Mouse (Mus musculus) cortical plate, adult 2 months (tissue): ENCODE data around the gene Mdm4.

Source experiments
- CTCF ChIP-seq: fragments of 200-500 bp; IDR thresholded peaks from 2 replicates; pipeline ENCODE4 v1.5.1; 2011; ENCODE audit warnings: mild to moderate bottlenecking, control low read depth, low read length; ENCODE audit not compliant: insufficient read depth; ENCODE audit errors: extremely low read depth
- POLR2A ChIP-seq: fragments of 200-500 bp; IDR thresholded peaks from 2 replicates; pipeline ENCODE4 v1.6.1; 2011; ENCODE audit warnings: mild to moderate bottlenecking, low read length, control low read depth; ENCODE audit not compliant: insufficient read depth; ENCODE audit errors: extremely low read depth

- TF ChIP-seq CTCF (no peak), POLR2A (no peak)
Measured at GRCm38 (mm10) chr1:132947811-132948210, 82.5 kb downstream of the Mdm4 start.
